In the genomic region with DNA sequence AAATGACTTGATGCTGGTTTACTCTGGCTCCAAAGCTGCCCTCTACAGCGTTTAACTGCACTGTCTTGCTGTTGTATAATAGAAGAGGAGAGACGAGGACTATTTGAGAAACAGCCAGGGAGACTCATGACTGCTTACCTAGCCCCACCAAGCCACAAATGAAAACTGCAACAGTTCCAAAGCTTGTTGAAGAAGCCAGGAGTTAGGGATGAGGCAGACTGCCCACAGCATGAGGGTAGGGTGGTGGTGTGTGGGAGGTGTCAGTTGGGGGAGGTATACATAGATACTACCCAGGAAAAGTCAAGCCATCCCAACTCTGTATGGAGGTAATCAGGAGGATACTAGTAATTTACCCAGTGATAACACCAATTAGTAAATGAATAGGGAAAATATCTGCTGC, we compare ENCODE assay signal across 24 mouse cellular contexts. TPM values are rescaled to one million over a fixed set of nuclear protein-coding genes. Genes with fewer than 3 reads are reported as not detected.
DNase-seq lines count a peak whose midpoint lies in the region; ATAC-seq and TF ChIP-seq lines count a peak whose summit lies in the region.
"Had no signal": no experiment of that assay in that cellular context is flagged by ENCODE, and none has a peak within 500 bp of the region (broad histone marks: within the 10 kb centered on the region; RNA-seq: fewer than 3 reads in every experiment).

No protein-coding gene starts in this region.

- TF ChIP-seq POLR2A in lung, adult 2 months (IDR thresholded peaks at IDR 0.05; ENCODE audit: borderline replicate concordance, extremely low read depth, low read depth, low read length) = no peak
- no peak for TF ChIP-seq POLR2A in embryonic fibroblast, embryonic 13.5 days (IDR thresholded peaks at IDR 0.05; ENCODE audit: low read depth, low read length)

- 56% methylated on average over 2 of the region's 2 CpGs for WGBS in lung, embryonic 16.5 days
- WGBS in lung, adult 2 months = 62% methylated on average over 2 of the region's 2 CpGs
- 87% methylated on average over 2 of the region's 2 CpGs for WGBS in forebrain, embryonic 16.5 days

- H3K9ac ChIP-seq in lung, embryonic 16.5 days (ENCODE audit: low read length) = no peak overlapping the region
- no peak overlapping the region for H3K9ac ChIP-seq in forebrain, embryonic 16.5 days (replicated peaks; ENCODE audit: low read depth, low read length)
- H3K9ac ChIP-seq: embryonic facial prominence, embryonic 12.5 days; forebrain, embryonic 12.5 days; hindbrain, embryonic 15.5 days had no signal

- H3K36me3 ChIP-seq in lung, embryonic 16.5 days (ENCODE audit: control insufficient read depth, insufficient read depth, low read length) = no peaks in the 10 kb centered on the region
- no peaks in the 10 kb centered on the region for H3K36me3 ChIP-seq in forebrain, embryonic 16.5 days (ENCODE audit: control insufficient read depth, insufficient read depth)
- H3K36me3 ChIP-seq: embryonic facial prominence, embryonic 12.5 days; forebrain, embryonic 12.5 days; G1E; hindbrain, embryonic 15.5 days had no signal

- no peaks in the 10 kb centered on the region for H3K27me3 ChIP-seq in lung, embryonic 16.5 days (ENCODE audit: control insufficient read depth, insufficient read depth, low read depth, low read length)
- H3K27me3 ChIP-seq in forebrain, embryonic 16.5 days (replicated peaks; ENCODE audit: control insufficient read depth, insufficient read depth, low read length) = no peaks in the 10 kb centered on the region
- H3K27me3 ChIP-seq: CH12.LX; embryonic facial prominence, embryonic 12.5 days; forebrain, embryonic 12.5 days; hindbrain, embryonic 15.5 days; Patski had no signal

- intact Hi-C loops in left cerebral cortex, postnatal 14 days (cut with DNase I) = no loop called here

- peak overlapping the region; percentile 80 for H3K27ac ChIP-seq in lung, embryonic 16.5 days (ENCODE audit: low read length)
- peak overlapping the region; percentile 27; the same call in 1 of the 2 replicates for H3K27ac ChIP-seq in embryonic fibroblast, embryonic 13.5 days (ENCODE audit: insufficient read depth, low read length)
- H3K27ac ChIP-seq in forebrain, embryonic 16.5 days (ENCODE audit: low read length) = no peak overlapping the region
- H3K27ac ChIP-seq: embryonic facial prominence, embryonic 12.5 days; forebrain, embryonic 12.5 days; hindbrain, embryonic 15.5 days had no signal

- DNase-seq in left cerebral cortex, adult 18-20 months (ENCODE audit: low spot score in 2 of 2) = peak; percentile 33 to 45
- DNase-seq in left cerebral cortex, postnatal 14 days (ENCODE audit: low spot score in 2 of 2) = no peak
- DNase-seq in lung, adult 2 months = no peak
- peak; percentile 7 for DNase-seq in right cerebral cortex, postnatal 14 days
- DNase-seq in adrenal gland, postnatal 10 days = no peak
- DNase-seq: adrenal gland, adult 2 months; cerebellum, adult 2 months; cerebellum, postnatal 25 days; heart, adult 11 months; kidney, adult 9 months; kidney, postnatal 25 days had no signal

- H3K4me2 ChIP-seq in lung, embryonic 16.5 days (ENCODE audit: low read depth, low read length) = no peak overlapping the region
- no peak overlapping the region for H3K4me2 ChIP-seq in forebrain, embryonic 16.5 days (ENCODE audit: low read length)
- H3K4me2 ChIP-seq: embryonic facial prominence, embryonic 12.5 days; forebrain, embryonic 12.5 days; heart, embryonic 11.5 days; hindbrain, embryonic 15.5 days; midbrain, embryonic 11.5 days had no signal

- H3K9me3 ChIP-seq in lung, embryonic 16.5 days (ENCODE audit: control insufficient read depth, low read length) = no peaks in the 10 kb centered on the region
- no peaks in the 10 kb centered on the region for H3K9me3 ChIP-seq in forebrain, embryonic 16.5 days (ENCODE audit: control insufficient read depth, low read length)
- H3K9me3 ChIP-seq: embryonic facial prominence, embryonic 12.5 days; forebrain, embryonic 12.5 days; G1E; hindbrain, embryonic 15.5 days had no signal

- H3K4me1 ChIP-seq in lung, embryonic 16.5 days (replicated peaks; ENCODE audit: control insufficient read depth, insufficient read depth, low read length) = peaks cover 12% of the 10 kb centered on the region
- peaks cover 2% of the 10 kb centered on the region; the same call in 1 of the 2 replicates for H3K4me1 ChIP-seq in lung, adult 2 months (ENCODE audit: control insufficient read depth, insufficient read depth, low read length)
- peaks cover 5% of the 10 kb centered on the region for H3K4me1 ChIP-seq in embryonic fibroblast, embryonic 13.5 days (ENCODE audit: control insufficient read depth, insufficient read depth, low read length)
- H3K4me1 ChIP-seq in forebrain, embryonic 16.5 days (replicated peaks; ENCODE audit: control insufficient read depth, insufficient read depth, low read length) = peaks cover 8% of the 10 kb centered on the region; the same call in 1 of the 2 replicates
- H3K4me1 ChIP-seq: forebrain, embryonic 12.5 days; hindbrain, embryonic 15.5 days had no signal

- ATAC-seq in lung, embryonic 16.5 days (ENCODE audit: low read depth) = no peak
- no peak for ATAC-seq in forebrain, embryonic 16.5 days
- ATAC-seq: intestine, embryonic 16.5 days; Patski had no signal

- TF ChIP-seq CTCF in lung, adult 2 months (IDR thresholded peaks at IDR 0.05; ENCODE audit: insufficient read depth, low read length) = no peak
- no peak for TF ChIP-seq CTCF in embryonic fibroblast, embryonic 13.5 days (IDR thresholded peaks at IDR 0.05; ENCODE audit: borderline replicate concordance, insufficient read depth, low read length)

- H3K4me3 ChIP-seq in lung, embryonic 16.5 days (ENCODE audit: low read length) = no peak overlapping the region
- no peak overlapping the region for H3K4me3 ChIP-seq in lung, adult 2 months (replicated peaks; ENCODE audit: extremely low read depth, low read depth, low read length)
- no peak overlapping the region for H3K4me3 ChIP-seq in embryonic fibroblast, embryonic 13.5 days (ENCODE audit: insufficient read depth, low read length)
- no peak overlapping the region for H3K4me3 ChIP-seq in forebrain, embryonic 16.5 days (replicated peaks; ENCODE audit: low read length)
- H3K4me3 ChIP-seq: embryonic facial prominence, embryonic 12.5 days; erythroblast, embryonic 14.5 days; forebrain, embryonic 12.5 days; hindbrain, embryonic 15.5 days had no signal

RNA-seq across cellular contexts. Expression of gene Lama4, which starts 55.5 kb away (rescaled TPM):
- total RNA-seq in left cerebral cortex, adult 18-20 months (2021) = 1 to 10 TPM; 8.6 to 9.5 TPM
- 10 to 100 TPM; 20.3 to 22.6 TPM for total RNA-seq in left cerebral cortex, postnatal 14 days (2021)
- polyA plus RNA-seq in lung, embryonic 16.5 days (2015; fragmentation: Nextera tagmentation; extraction: Ambion mirVana) = 127 and 131 TPM in 2 replicates
- polyA plus RNA-seq in lung, adult 2 months (2012; rRNA removed) = 37.7 and 48.2 TPM in 2 replicates
- 88.0 and 177 TPM in 2 replicates for polyA plus RNA-seq in embryonic fibroblast, embryonic 13.5 days (2011; ENCODE audit: insufficient read length, low read depth, missing spikeins)
- total RNA-seq in adrenal gland, postnatal 10 days (2021) = 100 to 1,000 TPM; 106 to 136 TPM
- polyA plus RNA-seq in forebrain, embryonic 16.5 days (2015; fragmentation: Nextera tagmentation; extraction: Ambion mirVana) = 17.5 and 19.9 TPM in 2 replicates
- polyA plus RNA-seq: erythroblast, embryonic 14.5 days; G1E had no signal

Comparison
In these comparisons a context has a peak if more than half of its experiments do, and no peak if none do; other contexts are left out.
1. DNase-seq: peak in left cerebral cortex, adult 18-20 months (2 of 2) and right cerebral cortex, postnatal 14 days (single experiment); none in left cerebral cortex, postnatal 14 days (0 of 2), lung, adult 2 months (single experiment) and adrenal gland, postnatal 10 days (single experiment).